In the genomic region with DNA sequence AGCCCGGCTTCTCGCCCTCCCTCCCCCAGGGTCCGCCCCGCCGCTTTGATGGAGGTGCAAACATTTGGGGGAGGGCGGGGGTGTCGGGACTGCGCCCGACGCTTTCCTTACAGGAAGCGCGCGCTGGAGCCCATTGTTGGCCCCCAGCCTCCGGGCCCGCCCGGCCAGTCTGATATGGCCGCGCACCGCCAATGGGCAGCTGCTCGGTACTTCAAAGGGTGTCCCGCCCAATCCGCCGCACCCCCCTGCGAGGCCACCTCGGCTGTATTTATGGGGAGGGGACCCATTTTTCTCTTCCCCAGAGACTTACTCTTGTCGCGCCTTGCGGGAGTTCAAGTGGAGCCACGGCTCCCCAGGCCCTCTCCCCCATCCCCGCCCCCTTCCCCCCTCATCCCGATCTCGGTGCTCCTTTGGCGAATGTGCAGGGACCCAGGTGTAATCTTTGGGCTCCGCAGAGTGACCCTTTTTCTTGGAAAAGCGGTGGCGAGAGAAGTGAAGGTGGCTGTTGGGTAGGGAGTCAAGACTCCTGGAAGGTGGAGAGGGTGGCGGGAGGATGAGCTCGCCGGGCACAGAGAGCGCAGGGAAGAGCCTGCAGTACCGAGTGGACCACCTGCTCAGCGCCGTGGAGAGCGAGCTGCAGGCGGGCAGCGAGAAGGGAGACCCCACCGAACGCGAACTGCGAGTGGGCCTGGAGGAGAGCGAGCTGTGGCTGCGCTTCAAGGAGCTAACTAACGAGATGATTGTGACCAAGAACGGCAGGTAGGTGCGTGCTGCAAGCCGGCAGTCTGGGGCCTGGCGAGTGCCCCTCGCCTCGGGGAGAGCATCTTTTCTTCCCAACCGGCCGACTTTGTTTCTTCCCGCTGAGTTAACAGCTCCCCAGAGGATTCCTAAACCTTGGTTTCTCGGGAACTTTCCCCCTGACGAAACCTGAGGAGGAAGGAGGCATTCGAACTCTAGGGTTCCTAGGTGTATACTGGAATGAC, we compare ENCODE assay signal across 9 mouse cellular contexts. TPM values are rescaled to one million over a fixed set of nuclear protein-coding genes. Genes with fewer than 3 reads are reported as not detected.
DNase-seq lines count a peak whose midpoint lies in the region; ATAC-seq lines count a peak whose summit lies in the region.
"Had no signal": no experiment of that assay in that cellular context is flagged by ENCODE, and none has a peak within 500 bp of the region (broad histone marks: within the 10 kb centered on the region; RNA-seq: fewer than 3 reads in every experiment).

A gene (plus strand): TSS at position 446 of the 983 bp plus-strand sequence.

- peak within 1 kb of the TSS; percentile 60 for H3K4me2 ChIP-seq in kidney, embryonic 15.5 days
- peak within 1 kb of the TSS; percentile 44 for H3K4me2 ChIP-seq in embryonic facial prominence, embryonic 13.5 days
- H3K4me2 ChIP-seq in hindbrain, embryonic 16.5 days (ENCODE audit: low read length) = peak within 1 kb of the TSS; percentile 50
- H3K4me2 ChIP-seq in neural tube, embryonic 11.5 days (ENCODE audit: low read depth) = peak within 1 kb of the TSS; percentile 39

- peak within 1 kb of the TSS; percentile 36 for H3K4me3 ChIP-seq in kidney, embryonic 15.5 days (replicated peaks)
- peak within 1 kb of the TSS; percentile 21 for H3K4me3 ChIP-seq in embryonic facial prominence, embryonic 13.5 days
- H3K4me3 ChIP-seq in hindbrain, embryonic 16.5 days (ENCODE audit: low read length) = peak within 1 kb of the TSS; percentile 28
- H3K4me3 ChIP-seq in neural tube, embryonic 11.5 days (ENCODE audit: low read depth, low read length) = peak within 1 kb of the TSS; percentile 23

- H3K4me1 ChIP-seq in kidney, embryonic 15.5 days = peaks cover 32% of the 10 kb centered on the region
- H3K4me1 ChIP-seq in embryonic facial prominence, embryonic 13.5 days = peaks cover 20% of the 10 kb centered on the region
- peaks cover 19% of the 10 kb centered on the region for H3K4me1 ChIP-seq in hindbrain, embryonic 16.5 days (ENCODE audit: control insufficient read depth, insufficient read depth, low read depth, low read length)
- H3K4me1 ChIP-seq in neural tube, embryonic 11.5 days (ENCODE audit: control insufficient read depth, insufficient read depth, low read length) = peaks cover 3% of the 10 kb centered on the region; the same call in 1 of the 2 replicates

- ATAC-seq in kidney, embryonic 15.5 days (replicated peaks; ENCODE audit: low FRiP score) = no peak
- no peak for ATAC-seq in embryonic facial prominence, embryonic 13.5 days (ENCODE audit: insufficient number of reproducible peaks, insufficient read depth, low FRiP score, low TSS enrichment, low read depth)
- ATAC-seq in hindbrain, embryonic 16.5 days = no peak
- no peak for ATAC-seq in neural tube, embryonic 11.5 days (ENCODE audit: insufficient read depth, low FRiP score, low TSS enrichment)
- no peak for ATAC-seq in megakaryocyte-erythroid progenitor cell, adult 5-6 weeks (replicated peaks; ENCODE audit: low FRiP score, low TSS enrichment, poor library complexity, severe bottlenecking)

- H3K9ac ChIP-seq in kidney, embryonic 15.5 days = no peak within 1 kb of the TSS
- no peak within 1 kb of the TSS for H3K9ac ChIP-seq in embryonic facial prominence, embryonic 13.5 days
- H3K9ac ChIP-seq in hindbrain, embryonic 16.5 days (ENCODE audit: low read depth, low read length) = no peak within 1 kb of the TSS; the same call in 1 of the 2 replicates
- no peak within 1 kb of the TSS for H3K9ac ChIP-seq in neural tube, embryonic 11.5 days (ENCODE audit: low read length)

- H3K36me3 ChIP-seq in kidney, embryonic 15.5 days = no peaks in the 10 kb centered on the region
- H3K36me3 ChIP-seq in embryonic facial prominence, embryonic 13.5 days = no peaks in the 10 kb centered on the region
- no peaks in the 10 kb centered on the region for H3K36me3 ChIP-seq in hindbrain, embryonic 16.5 days (ENCODE audit: control insufficient read depth, insufficient read depth, low read length)
- H3K36me3 ChIP-seq in neural tube, embryonic 11.5 days (ENCODE audit: control insufficient read depth, insufficient read depth, low read length) = no peaks in the 10 kb centered on the region

- H3K27ac ChIP-seq in kidney, embryonic 15.5 days = no peak within 1 kb of the TSS
- no peak within 1 kb of the TSS for H3K27ac ChIP-seq in embryonic facial prominence, embryonic 13.5 days
- H3K27ac ChIP-seq in hindbrain, embryonic 16.5 days (ENCODE audit: low read depth, low read length) = no peak within 1 kb of the TSS
- no peak within 1 kb of the TSS for H3K27ac ChIP-seq in neural tube, embryonic 11.5 days (ENCODE audit: low read depth, low read length)

- H3K9me3 ChIP-seq in kidney, embryonic 15.5 days (replicated peaks) = no peaks in the 10 kb centered on the region
- H3K9me3 ChIP-seq in embryonic facial prominence, embryonic 13.5 days = no peaks in the 10 kb centered on the region
- H3K9me3 ChIP-seq in hindbrain, embryonic 16.5 days (ENCODE audit: control insufficient read depth, low read length) = no peaks in the 10 kb centered on the region
- no peaks in the 10 kb centered on the region for H3K9me3 ChIP-seq in neural tube, embryonic 11.5 days (ENCODE audit: control insufficient read depth, low read length)

- H3K27me3 ChIP-seq in kidney, embryonic 15.5 days = peaks cover 100% of the 10 kb centered on the region
- H3K27me3 ChIP-seq in embryonic facial prominence, embryonic 13.5 days = peaks cover 100% of the 10 kb centered on the region
- peaks cover 86% of the 10 kb centered on the region for H3K27me3 ChIP-seq in hindbrain, embryonic 16.5 days (replicated peaks; ENCODE audit: control insufficient read depth, insufficient read depth, low read length)
- peaks cover 87% of the 10 kb centered on the region for H3K27me3 ChIP-seq in neural tube, embryonic 11.5 days (ENCODE audit: control insufficient read depth, insufficient read depth, low read length)

- under 1% methylated on average over 64 of the region's 65 CpGs for WGBS in kidney, embryonic 15.5 days
- WGBS in embryonic facial prominence, embryonic 13.5 days = 1% methylated on average over 60 of the region's 65 CpGs
- under 1% methylated on average over 62 of the region's 65 CpGs for WGBS in hindbrain, embryonic 16.5 days
- WGBS in neural tube, embryonic 11.5 days = under 1% methylated on average over 65 of the region's 65 CpGs

- DNase-seq in kidney, adult 9 months = no peak
- DNase-seq in neural tube, embryonic 11.5 days (ENCODE audit: low spot score) = no peak
- no peak for DNase-seq in urinary bladder, postnatal 14 days (ENCODE audit: low spot score)
- DNase-seq in spleen, postnatal 14 days (ENCODE audit: low spot score in 2 of 2) = no peak

RNA-seq across cellular contexts. Expression of the gene that starts here (rescaled TPM):
- polyA plus RNA-seq in kidney, embryonic 15.5 days (2015; fragmentation: Nextera tagmentation; extraction: Ambion mirVana) = 0.19 and 0.42 TPM in 2 replicates
- polyA plus RNA-seq in embryonic facial prominence, embryonic 13.5 days (2015; fragmentation: Nextera tagmentation; extraction: Ambion mirVana) = 0.99 and 1.0 TPM in 2 replicates
- polyA plus RNA-seq in hindbrain, embryonic 16.5 days (2015; fragmentation: Nextera tagmentation; extraction: Ambion mirVana) = 0.25 and 0.35 TPM in 2 replicates
- polyA plus RNA-seq in neural tube, embryonic 11.5 days (2014; fragmentation: Nextera tagmentation; extraction: Ambion mirVana) = 1.6 and 2.1 TPM in 2 replicates
- not detected in 2 replicates for total RNA-seq in megakaryocyte-erythroid progenitor cell, adult 5-6 weeks (2014; fragmentation: Nextera tagmentation)
- total RNA-seq in megakaryocyte-erythroid progenitor cell, adult 5-6 weeks (2017) = not detected in 2 replicates
- total RNA-seq: layer of hippocampus, adult 18-20 months had no signal
